Mouse (Mus musculus) kidney, embryonic 16.5 days (tissue): Measurements from ENCODE around the gene Aamp. TPM values are rescaled to one million over a fixed set of nuclear protein-coding genes. Genes with fewer than 3 reads are reported as not detected.
"Not testable (repeated sequence)": the region's sequence is repeated elsewhere in the genome, so short reads cannot be mapped to it uniquely, and the experiment has no call there.

Experiments
- ATAC-seq: fragments of 200-750 bp; cut with Nextera tagmentation; 2 replicates; pipeline ENCODE4 v1.8.0; 2017; ENCODE audit warnings: moderate TSS enrichment; ENCODE audit not compliant: low FRiP score, low TSS enrichment
- H3K27ac ChIP-seq: fragments of 300-500 bp; sonication (generic); 2 replicates; pipeline ENCODE4 v1.5.1; 2014; ENCODE audit warnings: low read length
- H3K27me3 ChIP-seq: fragments of 300-500 bp; sonication (generic); 2 replicates; pipeline ENCODE4 v1.6.1; 2014; ENCODE audit warnings: low read length, control low read depth, mixed read lengths; ENCODE audit not compliant: insufficient read depth
- H3K36me3 ChIP-seq: fragments of 300-500 bp; sonication (generic); 2 replicates; pipeline ENCODE4 v1.6.1; 2014; ENCODE audit warnings: low read length, control low read depth, mixed read lengths; ENCODE audit not compliant: insufficient read depth
- H3K4me1 ChIP-seq: fragments of 300-500 bp; sonication (generic); 2 replicates; pipeline ENCODE4 v1.6.1; 2014; ENCODE audit warnings: low read length, control low read depth, mixed read lengths; ENCODE audit not compliant: insufficient read depth
- H3K4me2 ChIP-seq: fragments of 300-500 bp; sonication (generic); replicated peaks from 2 replicates; pipeline ENCODE4 v1.6.1; 2014; ENCODE audit warnings: low read depth, low read length
- H3K4me3 ChIP-seq: fragments of 300-500 bp; sonication (generic); 2 replicates; pipeline ENCODE4 v1.5.1; 2014; ENCODE audit warnings: mild to moderate bottlenecking, low read length
- H3K9ac ChIP-seq: fragments of 300-500 bp; sonication (generic); replicated peaks from 2 replicates; pipeline ENCODE4 v1.6.1; 2014; ENCODE audit warnings: low read length
- H3K9me3 ChIP-seq: fragments of 300-500 bp; sonication (generic); 2 replicates; pipeline ENCODE4 v1.6.1; 2016; ENCODE audit warnings: low read length, control low read depth
- WGBS: fragments of 180-500 bp; shearing (Covaris S2); extraction: QIAGEN DNeasy Blood & Tissue Kit; methylation state at CpG from one replicate; pipeline ENCODE4 v1.1.7; 2014; 5-methylcytosine and 5-hydroxymethylcytosine counted together
- polyA plus RNA-seq: library from polyadenylated mRNA; unstranded; fragments of >200 nt; fragmentation: Nextera tagmentation; extraction: Ambion mirVana; gene quantifications from 2 replicates; pipeline ENCODE4 v1.2.1, GENCODE M21; 2015

Gene Aamp
- polyA plus RNA-seq, 1 experiment from 2014 or later, result 350 TPM

DNA sequence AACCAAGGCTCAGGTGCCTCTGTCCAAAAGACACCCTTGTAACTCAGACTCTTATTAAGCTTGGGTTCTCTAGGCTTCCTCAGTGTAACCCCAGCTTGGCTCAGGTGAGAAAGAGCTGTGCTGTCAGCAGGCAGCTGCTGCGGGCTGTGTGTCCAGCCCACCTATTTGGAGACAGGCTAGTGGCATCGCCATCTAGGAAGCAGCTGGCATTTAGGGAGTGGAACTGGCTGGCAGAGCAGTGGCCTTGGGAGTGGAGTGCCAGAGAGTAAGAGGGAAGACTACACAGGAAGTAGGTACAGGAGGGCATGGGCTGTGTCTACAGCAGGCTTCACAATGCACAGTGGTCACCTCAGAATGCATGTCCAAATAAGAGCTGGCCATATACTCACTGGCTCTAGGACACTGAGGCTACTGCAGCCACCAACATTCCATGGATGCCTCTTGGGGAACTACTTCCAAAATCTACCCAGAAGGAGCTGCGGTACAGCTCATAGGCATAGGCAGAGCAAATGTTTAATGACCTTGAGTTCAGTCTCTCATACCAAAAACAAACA lies 9.6 kb upstream of the Aamp start:
- Histone ChIP-seq H3K4me1 (peaks cover 39% of the 10 kb centered on the region), H3K27ac (no peak overlapping the region), H3K9me3 (no peaks in the 10 kb centered on the region), H3K9ac (no peak overlapping the region), H3K36me3 (peaks cover 43% of the 10 kb centered on the region), H3K4me3 (no peak overlapping the region), H3K4me2 (no peak overlapping the region), H3K27me3 (no peaks in the 10 kb centered on the region)
- 92% methylated on average over 3 of the region's 3 CpGs for WGBS
- ATAC-seq, result no peak

DNA sequence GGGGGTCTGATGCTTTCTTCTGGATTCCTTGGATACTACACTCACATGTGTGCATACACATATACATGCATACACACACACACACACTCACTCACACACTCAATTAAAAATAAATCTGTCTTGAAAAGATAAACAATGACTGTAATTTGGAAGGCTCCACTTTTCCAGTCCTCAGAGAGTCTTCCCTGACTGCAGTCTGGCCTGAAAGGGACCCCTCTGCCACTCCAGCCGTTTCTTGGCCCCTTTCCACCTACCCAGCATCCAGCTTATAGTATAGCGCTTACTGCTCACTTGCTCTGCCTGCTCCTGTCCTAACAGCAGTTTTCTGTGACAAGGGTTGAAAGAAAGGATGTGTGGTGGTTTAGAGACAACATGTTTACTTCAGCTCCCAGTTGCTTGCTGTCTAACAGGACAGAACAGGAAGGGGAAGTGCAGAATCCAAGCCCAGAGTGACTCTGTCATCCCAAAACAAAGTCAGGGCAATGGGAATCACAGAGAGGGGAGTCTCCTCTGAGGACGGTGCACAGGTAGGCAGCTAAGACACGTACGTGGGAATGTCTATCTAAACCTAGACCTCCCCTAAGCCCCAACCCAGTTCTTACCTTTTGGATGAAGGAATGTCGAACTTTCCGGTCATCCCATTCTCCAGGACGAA lies 8.9 kb upstream of the Aamp start:
- no peak for ATAC-seq

DNA sequence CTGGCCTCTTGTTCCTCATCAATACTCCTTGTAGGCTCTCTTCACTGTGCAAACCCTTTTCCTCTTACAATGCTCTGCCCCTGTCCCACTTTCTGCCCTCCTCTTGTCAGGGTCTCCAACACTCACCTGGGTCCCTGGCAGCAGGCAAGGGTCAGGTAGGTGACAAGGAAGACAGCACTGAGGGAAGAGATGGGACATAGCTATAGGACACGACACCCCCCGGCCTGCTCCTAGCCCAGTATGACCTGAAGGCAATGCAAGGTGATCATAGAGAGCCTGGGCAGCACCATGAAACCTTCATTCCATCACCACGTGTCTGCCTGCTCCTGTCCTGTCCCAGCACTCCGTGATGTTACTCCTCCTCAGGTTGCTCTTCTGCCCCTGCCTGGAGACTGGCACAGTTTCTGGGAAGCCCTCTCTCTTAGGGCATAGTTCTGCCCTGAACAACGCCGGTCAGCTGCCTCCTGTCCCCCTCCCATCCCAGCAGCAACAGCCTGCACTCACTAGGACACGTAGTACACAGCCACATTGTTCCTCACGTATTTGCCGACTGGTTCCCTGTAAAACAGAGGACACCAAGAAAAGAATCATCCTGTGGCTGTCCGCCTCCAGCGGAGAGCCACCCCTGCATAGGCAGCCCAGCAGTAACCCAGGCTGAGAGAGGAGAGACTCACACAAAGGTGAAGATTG lies 7.9 kb upstream of the Aamp start:
- no peak for ATAC-seq
- no peak overlapping the region for H3K9ac ChIP-seq
- H3K4me3 ChIP-seq, result no peak overlapping the region
- no peaks in the 10 kb centered on the region for H3K9me3 ChIP-seq
- WGBS, result 91% methylated on average over 11 of the region's 11 CpGs
- no peaks in the 10 kb centered on the region for H3K27me3 ChIP-seq
- no peak overlapping the region for H3K4me2 ChIP-seq
- H3K36me3 ChIP-seq, result peaks cover 53% of the 10 kb centered on the region
- H3K27ac ChIP-seq, result no peak overlapping the region
- peaks cover 30% of the 10 kb centered on the region for H3K4me1 ChIP-seq

More for the DNA sequence above, 8.9 kb upstream of the Aamp start:
- WGBS, result 79% methylated on average over 8 of the region's 8 CpGs
- H3K4me1 ChIP-seq, result peaks cover 34% of the 10 kb centered on the region
- H3K27ac ChIP-seq, result peak overlapping the region; percentile 24; the same call in 1 of the 2 replicates
- no peaks in the 10 kb centered on the region for H3K27me3 ChIP-seq
- no peak overlapping the region for H3K4me3 ChIP-seq
- no peaks in the 10 kb centered on the region for H3K9me3 ChIP-seq
- H3K9ac ChIP-seq, result no peak overlapping the region
- H3K36me3 ChIP-seq, result peaks cover 50% of the 10 kb centered on the region
- H3K4me2 ChIP-seq, result no peak overlapping the region

DNA sequence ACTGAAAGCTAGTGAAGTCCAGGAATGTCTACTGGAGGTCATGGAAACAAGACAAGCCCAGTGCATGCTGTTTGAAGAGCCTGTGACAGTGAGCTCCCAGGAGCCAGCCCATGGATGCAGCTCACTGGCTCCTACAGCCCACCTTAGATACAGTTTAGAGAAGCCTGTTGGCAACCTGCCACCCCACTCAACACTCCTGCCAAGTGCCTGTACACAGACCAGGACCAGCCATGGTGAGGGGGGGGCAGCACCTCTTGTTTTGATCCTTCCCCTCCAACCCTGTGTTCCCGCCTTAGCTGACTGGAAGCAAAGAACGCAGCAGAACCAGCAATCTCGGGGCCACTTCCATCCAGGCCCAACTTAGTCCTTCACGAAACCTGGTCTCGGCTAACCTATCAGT lies 5.6 kb upstream of the Aamp start:
- H3K4me3 ChIP-seq, result no peak overlapping the region
- peaks cover 53% of the 10 kb centered on the region for H3K36me3 ChIP-seq

DNA sequence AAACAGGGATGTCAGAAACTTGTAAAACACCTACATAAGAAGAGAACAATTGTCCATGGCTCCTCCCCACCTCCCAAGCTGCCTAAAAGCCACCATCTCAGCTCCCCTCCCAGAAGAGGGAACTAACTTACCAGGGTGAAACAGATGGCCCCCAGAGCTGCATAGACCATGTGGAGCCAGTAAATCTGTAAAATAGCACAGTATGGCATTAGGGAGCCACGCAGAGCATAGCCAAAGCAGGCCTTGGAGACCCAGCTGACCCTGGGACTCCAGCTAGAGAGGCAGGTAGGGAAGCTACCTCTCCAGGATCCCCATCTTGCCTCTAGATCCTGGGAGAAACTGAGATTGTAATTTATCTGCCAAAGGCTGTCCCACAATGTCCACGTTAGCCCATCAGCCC lies 5.2 kb upstream of the Aamp start:
- Histone ChIP-seq H3K36me3 (peaks cover 53% of the 10 kb centered on the region), H3K9me3 (no peaks in the 10 kb centered on the region), H3K4me3 (no peak overlapping the region), H3K4me2 (no peak overlapping the region), H3K27me3 (no peaks in the 10 kb centered on the region), H3K27ac (no peak overlapping the region), H3K9ac (no peak overlapping the region), H3K4me1 (peaks cover 10% of the 10 kb centered on the region)
- ATAC-seq, result no peak
- WGBS, result 87% methylated on average over 2 of the region's 2 CpGs

More for the DNA sequence above, 5.6 kb upstream of the Aamp start:
- ATAC-seq, result no peak
- Histone ChIP-seq H3K9me3 (no peaks in the 10 kb centered on the region), H3K4me1 (peaks cover 14% of the 10 kb centered on the region), H3K4me2 (no peak overlapping the region), H3K27ac (no peak overlapping the region), H3K9ac (no peak overlapping the region), H3K27me3 (no peaks in the 10 kb centered on the region)
- 94% methylated on average over 5 of the region's 5 CpGs for WGBS

DNA sequence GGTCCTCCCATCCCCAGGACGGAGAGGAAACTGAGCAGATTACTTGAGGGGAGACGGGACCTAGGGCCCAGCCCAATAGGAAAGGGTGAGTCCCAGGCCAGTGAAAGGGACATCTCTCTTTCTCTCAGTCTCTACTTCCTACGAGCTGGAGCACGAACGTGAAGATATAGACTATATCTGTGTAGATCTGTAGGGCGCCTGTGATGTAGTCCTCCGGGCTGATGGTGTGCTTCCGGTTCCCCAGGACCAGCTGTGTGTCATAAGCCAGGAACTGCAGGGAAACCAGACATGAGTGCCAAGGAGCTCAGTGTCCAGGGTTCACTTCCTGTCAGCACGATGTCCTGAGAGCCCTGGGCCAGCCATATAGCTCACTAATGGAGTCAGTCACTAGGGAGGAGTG lies 4.7 kb upstream of the Aamp start:
- no peaks in the 10 kb centered on the region for H3K27me3 ChIP-seq
- no peak overlapping the region for H3K4me2 ChIP-seq
- peaks cover 51% of the 10 kb centered on the region for H3K36me3 ChIP-seq
- H3K4me1 ChIP-seq, result peaks cover 8% of the 10 kb centered on the region
- 81% methylated on average over 9 of the region's 9 CpGs for WGBS
- H3K9ac ChIP-seq, result no peak overlapping the region
- ATAC-seq, result no peak
- no peak overlapping the region for H3K4me3 ChIP-seq
- H3K9me3 ChIP-seq, result no peaks in the 10 kb centered on the region
- no peak overlapping the region for H3K27ac ChIP-seq

DNA sequence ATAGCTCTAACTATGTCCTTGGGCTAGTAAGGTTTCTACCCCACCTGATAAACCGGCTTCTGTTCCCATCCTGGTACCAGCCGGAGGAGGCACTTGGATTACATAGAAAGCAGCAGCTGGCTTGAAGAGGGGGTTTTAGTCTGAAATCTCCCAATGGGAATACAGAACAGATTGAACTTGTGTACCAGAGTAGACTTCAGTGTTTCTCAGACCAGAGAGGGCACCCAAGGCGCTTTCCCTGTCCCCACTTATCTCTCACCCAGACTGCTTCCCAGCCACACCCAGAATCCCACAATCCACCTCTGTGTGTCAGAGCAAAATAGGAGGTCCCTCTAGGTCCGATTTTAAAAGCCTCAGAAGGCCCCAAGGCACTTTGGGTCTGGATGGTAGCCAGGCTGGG lies 3.8 kb upstream of the Aamp start:
- Histone ChIP-seq H3K36me3 (peaks cover 42% of the 10 kb centered on the region), H3K4me3 (no peak overlapping the region), H3K4me1 (peaks cover 14% of the 10 kb centered on the region), H3K4me2 (no peak overlapping the region), H3K27ac (no peak overlapping the region), H3K9me3 (no peaks in the 10 kb centered on the region), H3K9ac (0 out of 2 replicates have a peak overlapping the region, but pooled peaks have one; percentile 6), H3K27me3 (no peaks in the 10 kb centered on the region)
- ATAC-seq, result no peak
- 85% methylated on average over 4 of the region's 4 CpGs for WGBS

DNA sequence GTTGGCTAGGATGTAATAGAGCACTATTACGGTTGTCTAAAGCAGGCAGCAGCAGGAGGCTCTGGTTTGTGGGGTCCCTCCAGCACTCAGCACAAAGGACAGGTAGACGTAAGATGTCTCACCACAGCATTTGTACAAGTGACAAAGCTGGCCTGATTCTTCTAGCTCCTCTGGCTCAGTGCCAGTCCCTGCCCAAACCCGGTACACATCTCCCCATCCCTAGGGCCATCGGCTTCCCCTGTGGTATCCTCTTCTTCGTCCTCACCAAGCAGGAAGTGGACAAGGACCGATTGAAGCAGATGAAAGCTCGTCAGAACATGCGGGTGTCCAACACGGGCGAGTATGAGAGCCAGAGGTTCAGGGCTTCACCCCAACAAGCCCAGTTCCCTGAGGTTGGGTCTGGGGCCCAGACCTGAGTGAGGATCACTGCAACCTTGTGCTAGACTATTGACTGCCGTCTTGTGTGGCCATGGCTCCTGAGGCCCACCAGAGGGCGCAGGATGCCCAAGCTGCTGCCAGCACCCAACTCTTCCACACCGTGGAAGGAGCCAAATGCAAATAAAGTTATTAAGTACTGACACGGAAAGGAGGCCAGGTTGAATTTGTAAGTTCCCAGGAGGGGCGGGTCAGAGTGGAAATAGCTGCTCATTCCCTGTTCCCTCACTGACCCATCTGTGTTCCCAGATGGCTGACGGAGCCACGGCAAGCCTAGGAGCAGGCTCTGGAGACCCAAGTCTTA lies 2.5 kb upstream of the Aamp start:
- H3K4me3 ChIP-seq, result not testable (repeated sequence)

DNA sequence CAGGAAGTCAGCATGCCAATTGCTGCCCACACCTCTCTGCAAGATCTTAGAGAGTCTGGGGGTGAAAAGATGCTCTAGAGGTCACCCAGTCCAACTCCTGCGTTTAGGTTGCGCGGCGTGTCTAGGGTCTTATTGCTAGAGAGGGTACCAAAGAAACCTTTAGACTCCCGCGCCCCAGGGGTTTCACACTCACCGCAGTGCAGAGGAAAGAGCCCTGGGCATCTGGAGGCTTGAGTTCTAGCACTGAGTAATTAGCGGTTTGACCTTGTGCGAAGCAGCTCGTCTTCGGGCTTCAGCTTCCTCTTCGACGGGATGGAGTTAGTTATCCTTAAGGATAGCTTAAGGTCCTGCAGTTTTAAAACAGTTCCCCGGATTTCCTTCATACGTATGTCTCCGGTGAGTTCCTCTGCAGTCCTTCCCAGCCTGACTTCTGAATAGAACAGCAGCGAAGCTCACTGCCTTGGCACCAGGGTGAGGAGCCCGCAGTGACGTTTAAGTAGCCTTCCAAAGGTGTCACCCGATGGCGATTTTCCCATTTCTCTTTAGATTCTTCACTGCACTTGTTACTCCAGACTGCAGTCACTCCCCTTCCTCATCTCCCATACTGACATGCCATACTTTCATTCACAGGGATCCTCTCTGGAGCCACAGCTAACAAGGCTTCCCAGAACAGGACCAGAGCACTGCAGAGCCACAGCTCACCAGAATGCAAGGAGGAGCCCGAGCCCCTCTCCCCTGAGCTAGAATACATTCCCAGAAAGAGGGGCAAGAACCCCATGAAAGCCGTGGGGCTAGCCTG lies 873 bp upstream of the Aamp start:
- Histone ChIP-seq H3K27me3 (no peaks in the 10 kb centered on the region), H3K9me3 (no peaks in the 10 kb centered on the region), H3K27ac (0 out of 2 replicates have a peak overlapping the region, but pooled peaks have one; percentile 4), H3K4me3 (peak overlapping the region; percentile 85), H3K4me2 (peak overlapping the region; percentile 75), H3K36me3 (peaks cover 52% of the 10 kb centered on the region), H3K9ac (peak overlapping the region; percentile 78), H3K4me1 (peaks cover 22% of the 10 kb centered on the region)
- no peak; the same call in 1 of the 2 replicates for ATAC-seq
- WGBS, result 4% methylated on average over 23 of the region's 23 CpGs

More for the DNA sequence above, 2.5 kb upstream of the Aamp start:
- Histone ChIP-seq H3K4me1 (peaks cover 22% of the 10 kb centered on the region), H3K36me3 (peaks cover 47% of the 10 kb centered on the region)
- not testable (repeated sequence) for H3K9me3 ChIP-seq, H3K9ac ChIP-seq, H3K27ac ChIP-seq, H3K4me2 ChIP-seq, H3K27me3 ChIP-seq, ATAC-seq
- 61% methylated on average over 15 of the region's 17 CpGs for WGBS
